Mouse (Mus musculus) brain, embryonic 14.5 days (tissue): ENCODE data around the gene Frmd4b.

ENCODE experiments used
- CTCF ChIP-seq: fragments of 200-500 bp; IDR thresholded peaks from 2 replicates; pipeline ENCODE4 v1.5.1; 2012; ENCODE audit warnings: inconsistent platforms, mild to moderate bottlenecking, moderate library complexity, borderline replicate concordance; ENCODE audit not compliant: insufficient read depth, insufficient read length; ENCODE audit errors: extremely low read depth
- POLR2A ChIP-seq: fragments of 200-500 bp; IDR thresholded peaks from 2 replicates; pipeline ENCODE4 v1.6.1; 2012; ENCODE audit warnings: mild to moderate bottlenecking, inconsistent platforms, borderline replicate concordance; ENCODE audit not compliant: poor library complexity, insufficient read depth, insufficient read length, severe bottlenecking; ENCODE audit errors: extremely low read depth

GRCm38 (mm10) chr6:97518467-97518866, 98.9 kb downstream of the Frmd4b start:
- no peak for TF ChIP-seq POLR2A
- no peak for TF ChIP-seq CTCF
